Mouse (Mus musculus): Measurements from ENCODE around the gene Mast4. TPM values are rescaled to one million over a fixed set of nuclear protein-coding genes. Genes with fewer than 3 reads are reported as not detected.

Mast4 gene
- total and polyA plus RNA-seq, 3 experiments = 2.7 to 7.0 TPM; not detected in 1

GRCm38 (mm10) chr13:103344006-103344720 is 9.9 kb upstream of the Mast4 start:
- H3K79me2 ChIP-seq (ENCODE audit: control insufficient read depth, insufficient read depth, low read length, poor library complexity) = no peaks in the 10 kb centered on the region
- no peak for DNase-seq (ENCODE audit: low read depth, low spot score)
- TF ChIP-seq UBTF (IDR thresholded peaks at IDR 0.05; ENCODE audit: borderline replicate concordance, insufficient read depth, low read depth, low read length) = no peak
- TF ChIP-seq MXI1 (IDR thresholded peaks at IDR 0.05; ENCODE audit: low read depth, low read length) = no peak
- no peak for TF ChIP-seq HCFC1 (IDR thresholded peaks at IDR 0.05; ENCODE audit: low read depth, low read length)
- TF ChIP-seq NRF1 (IDR thresholded peaks at IDR 0.05; ENCODE audit: insufficient read depth, low read depth, low read length, poor library complexity, severe bottlenecking) = no peak
- TF ChIP-seq POLR2AphosphoS5 (IDR thresholded peaks at IDR 0.05; ENCODE audit: borderline replicate concordance, low read depth, low read length) = no peak
- no peak for TF ChIP-seq USF1 (IDR thresholded peaks at IDR 0.05; ENCODE audit: low read depth, low read length)
- H3K4me1 ChIP-seq (ENCODE audit: control insufficient read depth in 1 of 2, insufficient read depth in 2 of 2, low read length in 2 of 2) = no peaks in the 10 kb centered on the region
- H3K36me3 ChIP-seq (ENCODE audit: control insufficient read depth in 1 of 2, insufficient read depth in 2 of 2, low read length in 2 of 2) = no peaks in the 10 kb centered on the region
- H3K27me3 ChIP-seq (ENCODE audit: control insufficient read depth in 1 of 2, insufficient read depth in 2 of 2, low read length in 2 of 2) = no peaks in the 10 kb centered on the region
- H3K9ac ChIP-seq (ENCODE audit: control insufficient read depth, low read depth, low read length, poor library complexity, severe bottlenecking) = no peak overlapping the region
- H3K27ac ChIP-seq (ENCODE audit: control insufficient read depth, low read depth, low read length) = no peak overlapping the region
- no peak overlapping the region for H3K4me3 ChIP-seq (ENCODE audit: control insufficient read depth in 1 of 2, insufficient read depth in 1 of 2, low read depth in 2 of 2, low read length in 2 of 2)
- no peaks in the 10 kb centered on the region for H3K9me3 ChIP-seq (replicated peaks; ENCODE audit: insufficient read depth, low read length)

- DNase-seq (ENCODE audit: low read depth, low spot score) = no peak
- no peaks in the 10 kb centered on the region for H3K27me3 ChIP-seq (ENCODE audit: control insufficient read depth in 1 of 2, insufficient read depth in 2 of 2, low read length in 2 of 2)
- H3K79me2 ChIP-seq (ENCODE audit: control insufficient read depth, insufficient read depth, low read length, poor library complexity) = no peaks in the 10 kb centered on the region
- H3K4me3 ChIP-seq (ENCODE audit: control insufficient read depth in 1 of 2, insufficient read depth in 1 of 2, low read depth in 2 of 2, low read length in 2 of 2) = no peak overlapping the region
- H3K9me3 ChIP-seq (replicated peaks; ENCODE audit: insufficient read depth, low read length) = no peaks in the 10 kb centered on the region
- no peaks in the 10 kb centered on the region for H3K4me1 ChIP-seq (ENCODE audit: control insufficient read depth in 1 of 2, insufficient read depth in 2 of 2, low read length in 2 of 2)
- no peak for TF ChIP-seq MXI1 (IDR thresholded peaks at IDR 0.05; ENCODE audit: low read depth, low read length)
- no peak overlapping the region for H3K27ac ChIP-seq (ENCODE audit: control insufficient read depth, low read depth, low read length)
- H3K9ac ChIP-seq (ENCODE audit: control insufficient read depth, low read depth, low read length, poor library complexity, severe bottlenecking) = no peak overlapping the region
- no peaks in the 10 kb centered on the region for H3K36me3 ChIP-seq (ENCODE audit: control insufficient read depth in 1 of 2, insufficient read depth in 2 of 2, low read length in 2 of 2)
Measured at GRCm38 (mm10) chr13:103341031-103341430, 6.7 kb upstream of the Mast4 start.

- no peak for DNase-seq (ENCODE audit: low read depth, low spot score)
- no peak overlapping the region for H3K27ac ChIP-seq (ENCODE audit: control insufficient read depth, low read depth, low read length)
- H3K9ac ChIP-seq (ENCODE audit: control insufficient read depth, low read depth, low read length, poor library complexity, severe bottlenecking) = no peak overlapping the region
- no peaks in the 10 kb centered on the region for H3K9me3 ChIP-seq (replicated peaks; ENCODE audit: insufficient read depth, low read length)
- H3K27me3 ChIP-seq (ENCODE audit: control insufficient read depth in 1 of 2, insufficient read depth in 2 of 2, low read length in 2 of 2) = no peaks in the 10 kb centered on the region
- no peaks in the 10 kb centered on the region for H3K79me2 ChIP-seq (ENCODE audit: control insufficient read depth, insufficient read depth, low read length, poor library complexity)
- H3K4me1 ChIP-seq (ENCODE audit: control insufficient read depth in 1 of 2, insufficient read depth in 2 of 2, low read length in 2 of 2) = no peaks in the 10 kb centered on the region
- no peaks in the 10 kb centered on the region for H3K36me3 ChIP-seq (ENCODE audit: control insufficient read depth in 1 of 2, insufficient read depth in 2 of 2, low read length in 2 of 2)
- H3K4me3 ChIP-seq (ENCODE audit: control insufficient read depth in 1 of 2, insufficient read depth in 1 of 2, low read depth in 2 of 2, low read length in 2 of 2) = no peak overlapping the region
- TF ChIP-seq MAZ (IDR thresholded peaks at IDR 0.05; ENCODE audit: low read depth, low read length) = no peak
- no peak for TF ChIP-seq JUND (IDR thresholded peaks at IDR 0.05; ENCODE audit: low read depth, low read length)
- no peak for TF ChIP-seq GABPA (IDR thresholded peaks at IDR 0.05; ENCODE audit: low read depth, low read length)
Measured at GRCm38 (mm10) chr13:103338616-103339015, 4.3 kb upstream of the Mast4 start.

All from MEL (cell line).